Mouse (Mus musculus) liver, adult 2 months (tissue): ENCODE data around the gene Scml4.

Experiments
- CTCF ChIP-seq: fragments of 200-500 bp; IDR thresholded peaks from 2 replicates; pipeline ENCODE4 v1.5.1; 2011; ENCODE audit warnings: low read depth, low read length, control low read depth
- POLR2A ChIP-seq: fragments of 200-500 bp; IDR thresholded peaks from 2 replicates; pipeline ENCODE4 v1.6.1; 2011; ENCODE audit warnings: low read length, control low read depth; ENCODE audit not compliant: insufficient read depth; ENCODE audit errors: extremely low read depth

DNA sequence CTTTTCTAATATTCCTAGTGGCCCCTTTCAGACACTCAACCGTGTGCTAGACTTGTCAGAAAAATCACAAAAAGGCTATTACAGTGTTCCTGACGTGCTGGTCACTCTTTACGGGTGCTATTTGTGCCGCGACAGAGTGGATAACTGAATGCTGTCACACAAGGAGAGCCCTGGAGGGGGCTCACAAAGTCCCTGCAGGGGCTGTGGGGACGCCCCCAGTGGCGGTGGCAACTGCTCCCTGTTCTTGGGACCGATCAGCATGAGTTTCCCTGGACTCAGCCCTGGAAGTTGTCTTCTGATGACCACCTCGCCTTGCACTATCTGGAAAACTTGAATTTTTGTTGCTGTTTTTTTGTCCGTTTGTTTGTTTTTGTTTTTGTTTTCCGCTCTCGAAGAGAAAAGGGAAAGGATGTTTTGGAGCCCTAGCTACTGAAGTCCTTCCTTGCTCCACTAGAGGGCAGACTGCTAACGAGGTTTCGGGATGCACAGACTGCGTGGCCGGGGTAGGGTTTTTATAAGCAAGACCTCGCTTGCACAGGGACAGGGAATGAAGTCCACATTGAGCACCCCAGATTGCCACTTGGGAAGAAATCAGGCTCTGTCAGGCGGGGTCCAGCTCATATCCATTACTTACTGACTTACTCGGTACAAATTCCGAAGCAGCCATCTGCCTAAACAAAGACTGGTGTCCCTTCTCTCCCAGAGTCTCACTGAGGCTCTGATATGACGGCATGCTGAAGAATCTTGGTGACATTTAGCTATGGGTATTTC lies 97.9 kb downstream of the Scml4 start:
- TF ChIP-seq CTCF (peak; percentile 81), POLR2A (no peak)
